In the genomic region with DNA sequence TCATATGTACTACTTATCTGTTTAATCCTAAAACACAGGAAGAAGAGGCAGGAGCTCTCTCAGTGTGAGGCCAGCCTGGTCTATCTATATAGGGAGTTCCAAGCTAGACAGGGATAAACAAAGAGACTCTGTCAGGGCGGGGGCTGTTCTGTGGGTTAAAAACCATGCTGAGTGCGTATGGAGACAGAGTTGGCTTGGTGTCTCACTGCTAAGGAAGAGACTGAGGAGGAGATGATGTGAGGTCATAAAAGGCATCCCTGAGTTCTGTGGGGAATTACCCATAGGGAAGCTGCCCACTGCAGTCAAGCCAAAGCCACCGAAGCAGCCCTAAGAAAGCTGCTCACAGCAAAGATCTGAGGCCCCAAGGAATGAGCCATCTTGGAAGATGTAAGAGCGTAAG, we compare ENCODE assay signal across 10 mouse cellular contexts. TPM values are rescaled to one million over a fixed set of nuclear protein-coding genes. Genes with fewer than 3 reads are reported as not detected.
A peak's percentile ranks its signal among the peaks of the same experiment; 100 is the strongest.
DNase-seq lines count a peak whose midpoint lies in the region; ATAC-seq and TF ChIP-seq lines count a peak whose summit lies in the region.
"Had no signal": no experiment of that assay in that cellular context is flagged by ENCODE, and none has a peak within 500 bp of the region (broad histone marks: within the 10 kb centered on the region; RNA-seq: fewer than 3 reads in every experiment).

A gene (plus strand): TSS at position 301 of the 400 bp plus-strand sequence.

- no peaks in the 10 kb centered on the region for H3K9me3 ChIP-seq in kidney, embryonic 14.5 days (ENCODE audit: control insufficient read depth, low read length)
- no peaks in the 10 kb centered on the region for H3K9me3 ChIP-seq in heart, embryonic 15.5 days (replicated peaks)
- H3K9me3 ChIP-seq in limb, embryonic 10.5 days (replicated peaks) = no peaks in the 10 kb centered on the region
- H3K9me3 ChIP-seq: G1E; liver, embryonic 13.5 days had no signal

- peaks cover 14% of the 10 kb centered on the region for H3K4me1 ChIP-seq in kidney, embryonic 14.5 days (ENCODE audit: control insufficient read depth, insufficient read depth, low read length)
- H3K4me1 ChIP-seq in bone marrow, adult 2 months (ENCODE audit: control insufficient read depth, insufficient read depth, low read length) = peaks cover 1% of the 10 kb centered on the region; the same call in 1 of the 2 replicates
- H3K4me1 ChIP-seq in heart, embryonic 15.5 days (replicated peaks) = peaks cover 34% of the 10 kb centered on the region
- H3K4me1 ChIP-seq in limb, embryonic 10.5 days = peaks cover 28% of the 10 kb centered on the region

- H3K4me2 ChIP-seq in kidney, embryonic 14.5 days (replicated peaks; ENCODE audit: low read depth, low read length) = no peak within 1 kb of the TSS
- no peak within 1 kb of the TSS for H3K4me2 ChIP-seq in heart, embryonic 15.5 days
- H3K4me2 ChIP-seq: liver, embryonic 13.5 days had no signal

- no peaks in the 10 kb centered on the region for H3K27me3 ChIP-seq in kidney, embryonic 14.5 days (ENCODE audit: control insufficient read depth, insufficient read depth, low read length)
- H3K27me3 ChIP-seq in heart, embryonic 15.5 days = no peaks in the 10 kb centered on the region
- H3K27me3 ChIP-seq in limb, embryonic 10.5 days (ENCODE audit: low read depth, poor library complexity, severe bottlenecking) = no peaks in the 10 kb centered on the region

- H3K36me3 ChIP-seq in kidney, embryonic 14.5 days (ENCODE audit: control insufficient read depth, insufficient read depth, low read length) = no peaks in the 10 kb centered on the region
- H3K36me3 ChIP-seq in heart, embryonic 15.5 days = no peaks in the 10 kb centered on the region
- peaks cover 4% of the 10 kb centered on the region; the same call in 1 of the 2 replicates for H3K36me3 ChIP-seq in limb, embryonic 10.5 days
- H3K36me3 ChIP-seq: G1E; liver, embryonic 13.5 days had no signal

- 89% methylated on average over 4 of the region's 4 CpGs for WGBS in kidney, embryonic 14.5 days
- 83% methylated on average over 4 of the region's 4 CpGs for WGBS in bone marrow, adult 2 months
- WGBS in heart, embryonic 15.5 days = 89% methylated on average over 4 of the region's 4 CpGs
- 89% methylated on average over 4 of the region's 4 CpGs for WGBS in limb, embryonic 10.5 days

- no peak within 1 kb of the TSS for H3K27ac ChIP-seq in kidney, embryonic 14.5 days (ENCODE audit: low read depth, low read length)
- H3K27ac ChIP-seq in bone marrow, adult 2 months (ENCODE audit: control insufficient read depth, insufficient read depth, low read depth, low read length, poor library complexity) = peak within 1 kb of the TSS; percentile 1; the same call in 1 of the 2 replicates
- no peak within 1 kb of the TSS for H3K27ac ChIP-seq in heart, embryonic 15.5 days
- H3K27ac ChIP-seq in limb, embryonic 10.5 days = no peak within 1 kb of the TSS
- H3K27ac ChIP-seq: liver, embryonic 13.5 days had no signal

- ATAC-seq in kidney, embryonic 14.5 days (ENCODE audit: low FRiP score, low TSS enrichment) = no peak
- no peak for ATAC-seq in heart, embryonic 15.5 days (replicated peaks; ENCODE audit: insufficient number of reproducible peaks, insufficient read depth, low FRiP score, low read depth)

- no peak for DNase-seq in kidney, postnatal 14 days
- DNase-seq in limb, embryonic 10.5 days (ENCODE audit: low spot score) = no peak
- DNase-seq in urinary bladder, adult 18-20 months (ENCODE audit: low spot score in 2 of 2) = no peak
- DNase-seq in right cerebral cortex, adult 2 months (ENCODE audit: low spot score in 2 of 2) = no peak
- no peak for DNase-seq in thymus, postnatal 36 days
- DNase-seq: liver, embryonic 13.5 days had no signal

- no peak for TF ChIP-seq CTCF in bone marrow, adult 2 months (IDR thresholded peaks at IDR 0.05; ENCODE audit: control insufficient read depth, insufficient read depth, low read length)

- no peak within 1 kb of the TSS for H3K9ac ChIP-seq in kidney, embryonic 14.5 days (ENCODE audit: low read depth, low read length)
- no peak within 1 kb of the TSS for H3K9ac ChIP-seq in heart, embryonic 15.5 days
- H3K9ac ChIP-seq: liver, embryonic 13.5 days had no signal

- no peak for TF ChIP-seq POLR2A in bone marrow, adult 2 months (IDR thresholded peaks at IDR 0.05; ENCODE audit: borderline replicate concordance, control insufficient read depth, low read depth, low read length)

- H3K4me3 ChIP-seq in kidney, embryonic 14.5 days (ENCODE audit: low read length) = no peak within 1 kb of the TSS
- H3K4me3 ChIP-seq in bone marrow, adult 2 months (replicated peaks; ENCODE audit: control insufficient read depth, low read depth, low read length) = no peak within 1 kb of the TSS
- H3K4me3 ChIP-seq in heart, embryonic 15.5 days = no peak within 1 kb of the TSS
- H3K4me3 ChIP-seq in limb, embryonic 10.5 days = no peak within 1 kb of the TSS
- H3K4me3 ChIP-seq: liver, embryonic 13.5 days had no signal

RNA-seq across cellular contexts. Expression of the gene that starts here (rescaled TPM):
- 32.5 and 54.4 TPM in 2 replicates for polyA plus RNA-seq in kidney, embryonic 14.5 days (2014; fragmentation: Nextera tagmentation; extraction: Ambion mirVana)
- polyA plus RNA-seq in bone marrow, adult 2 months (2011; ENCODE audit: insufficient read depth, insufficient read length, low replicate concordance, missing spikeins) = 12.6 and 21.6 TPM in 2 replicates
- polyA plus RNA-seq in heart, embryonic 15.5 days (2015; fragmentation: Nextera tagmentation; extraction: Ambion mirVana) = 34.0 and 43.3 TPM in 2 replicates
- polyA plus RNA-seq in limb, embryonic 10.5 days (2016; fragmentation: Nextera tagmentation; extraction: Ambion mirVana) = 47.6 and 55.1 TPM in 2 replicates
